Mouse (Mus musculus) stomach, postnatal 0 days (tissue): ENCODE data around the gene Cnst. TPM values are rescaled to one million over a fixed set of nuclear protein-coding genes. Genes with fewer than 3 reads are reported as not detected.

ENCODE experiments used
- ATAC-seq: fragments of 200-750 bp; cut with Nextera tagmentation; 2 replicates; pipeline ENCODE4 v1.8.0; 2017; ENCODE audit not compliant: low FRiP score, low TSS enrichment
- DNase-seq: peaks from one replicate; pipeline ENCODE4 v3.0.0-alpha.2; 2016; ENCODE audit warnings: low spot score
- H3K27ac ChIP-seq: fragments of 300-500 bp; sonication (generic); replicated peaks from 2 replicates; pipeline ENCODE4 v1.5.1; 2014; ENCODE audit warnings: mild to moderate bottlenecking, control low read depth
- H3K27me3 ChIP-seq: fragments of 300-500 bp; sonication (generic); 2 replicates; pipeline ENCODE4 v1.6.1; 2014; ENCODE audit warnings: low read length; ENCODE audit not compliant: control insufficient read depth, insufficient read depth
- H3K36me3 ChIP-seq: fragments of 300-500 bp; sonication (generic); 2 replicates; pipeline ENCODE4 v1.6.1; 2014; ENCODE audit warnings: low read length, mixed read lengths; ENCODE audit not compliant: control insufficient read depth, insufficient read depth
- H3K4me1 ChIP-seq: fragments of 300-500 bp; sonication (generic); replicated peaks from 2 replicates; pipeline ENCODE4 v1.6.1; 2014; ENCODE audit warnings: antibody characterized with exemption; ENCODE audit not compliant: control insufficient read depth, insufficient read depth
- H3K4me2 ChIP-seq: fragments of 300-500 bp; sonication (generic); replicated peaks from 2 replicates; pipeline ENCODE4 v1.6.1; 2014; ENCODE audit warnings: low read depth, mild to moderate bottlenecking, control low read depth, moderate library complexity
- H3K4me3 ChIP-seq: fragments of 300-500 bp; sonication (generic); 2 replicates; pipeline ENCODE4 v1.5.1; 2014; ENCODE audit warnings: low read depth, low read length, control low read depth
- H3K9ac ChIP-seq: fragments of 300-500 bp; sonication (generic); 2 replicates; pipeline ENCODE4 v1.6.1; 2014; ENCODE audit warnings: mild to moderate bottlenecking, low read length, control low read depth, mixed read lengths
- H3K9me3 ChIP-seq: fragments of 300-500 bp; sonication (generic); 2 replicates; pipeline ENCODE4 v1.6.1; 2016; ENCODE audit warnings: low read length; ENCODE audit not compliant: control insufficient read depth
- CTCF ChIP-seq: IDR thresholded peaks from 2 replicates; pipeline ENCODE4 v1.5.1; 2016; ENCODE audit warnings: antibody characterized with exemption, low read depth, mild to moderate bottlenecking, moderate library complexity
- EP300 ChIP-seq: optimal IDR thresholded peaks from 2 replicates; pipeline ENCODE3; 2016; ENCODE audit warnings: antibody characterized with exemption
- WGBS: fragments of 180-500 bp; shearing (Covaris S2); extraction: QIAGEN DNeasy Blood & Tissue Kit; methylation state at CpG from one replicate; pipeline ENCODE4 v1.1.7; 2014; 5-methylcytosine and 5-hydroxymethylcytosine counted together
- polyA plus RNA-seq: library from polyadenylated mRNA; unstranded; fragments of >200 nt; fragmentation: Nextera tagmentation; extraction: Ambion mirVana; gene quantifications from 2 replicates; pipeline ENCODE4 v1.2.1, GENCODE M21; 2015

The Cnst gene
- polyA plus RNA-seq, 1 experiment from 2014 or later = 8.8 TPM

GRCm38 (mm10) chr1:179617426-179617825 is 71.3 kb downstream of the Cnst start:
- Histone ChIP-seq H3K4me3 (no peak overlapping the region), H3K27ac (no peak overlapping the region), H3K36me3 (no peaks in the 10 kb centered on the region; the same call in 1 of the 2 replicates), H3K9ac (no peak overlapping the region), H3K27me3 (no peaks in the 10 kb centered on the region), H3K4me1 (no peaks in the 10 kb centered on the region), H3K9me3 (no peaks in the 10 kb centered on the region), H3K4me2 (no peak overlapping the region)
- 73% methylated on average over 7 of the region's 7 CpGs for WGBS
- DNase-seq (no peak), ATAC-seq (no peak)
- TF ChIP-seq CTCF (no peak), EP300 (no peak)

- Histone ChIP-seq H3K4me3 (no peak overlapping the region), H3K27me3 (no peaks in the 10 kb centered on the region), H3K27ac (no peak overlapping the region), H3K4me2 (no peak overlapping the region), H3K9ac (no peak overlapping the region), H3K9me3 (no peaks in the 10 kb centered on the region), H3K36me3 (no peaks in the 10 kb centered on the region; the same call in none of the 2 replicates), H3K4me1 (no peaks in the 10 kb centered on the region)
- ATAC-seq (no peak), DNase-seq (no peak)
- 93% methylated on average over 12 of the region's 12 CpGs for WGBS
- TF ChIP-seq CTCF (no peak), EP300 (no peak)
Measured at GRCm38 (mm10) chr1:179622665-179623064, 76.5 kb downstream of the Cnst start.

- H3K4me1 ChIP-seq = no peaks in the 10 kb centered on the region
- no peak overlapping the region for H3K9ac ChIP-seq
- no peaks in the 10 kb centered on the region for H3K9me3 ChIP-seq
- H3K4me3 ChIP-seq = no peak overlapping the region
- no peaks in the 10 kb centered on the region for H3K27me3 ChIP-seq
- TF ChIP-seq EP300 (no peak), CTCF (peak; percentile 76)
- no peak overlapping the region for H3K27ac ChIP-seq
- DNase-seq = peak; percentile 49
- 59% methylated on average over 4 of the region's 4 CpGs for WGBS
- ATAC-seq = no peak
- H3K36me3 ChIP-seq = no peaks in the 10 kb centered on the region; the same call in 1 of the 2 replicates
- no peak overlapping the region for H3K4me2 ChIP-seq
Measured at GRCm38 (mm10) chr1:179623657-179624056, 77.5 kb downstream of the Cnst start.

GRCm38 (mm10) chr1:179624354-179624753 is 78.2 kb downstream of the Cnst start:
- TF ChIP-seq EP300 (no peak), CTCF (peak; percentile 81)
- H3K4me2 ChIP-seq = no peak overlapping the region
- 66% methylated on average over 4 of the region's 4 CpGs for WGBS

GRCm38 (mm10) chr1:179627855-179628254 is 81.7 kb downstream of the Cnst start:
- no peak for TF ChIP-seq EP300
- TF ChIP-seq CTCF = no peak
- 83% methylated on average over 4 of the region's 4 CpGs for WGBS
- Histone ChIP-seq H3K9ac (no peak overlapping the region), H3K4me3 (no peak overlapping the region), H3K36me3 (no peaks in the 10 kb centered on the region; the same call in 1 of the 2 replicates), H3K4me1 (no peaks in the 10 kb centered on the region), H3K4me2 (no peak overlapping the region), H3K27ac (no peak overlapping the region), H3K9me3 (no peaks in the 10 kb centered on the region), H3K27me3 (no peaks in the 10 kb centered on the region)
- no peak for ATAC-seq
- no peak for DNase-seq

More at GRCm38 (mm10) chr1:179624354-179624753, 78.2 kb downstream of the Cnst start:
- DNase-seq = peak; percentile 66
- Histone ChIP-seq H3K27me3 (no peaks in the 10 kb centered on the region), H3K9me3 (no peaks in the 10 kb centered on the region), H3K27ac (no peak overlapping the region), H3K4me3 (no peak overlapping the region), H3K9ac (no peak overlapping the region), H3K36me3 (no peaks in the 10 kb centered on the region; the same call in 1 of the 2 replicates), H3K4me1 (no peaks in the 10 kb centered on the region)
- ATAC-seq = no peak

- Histone ChIP-seq H3K4me1 (no peaks in the 10 kb centered on the region), H3K27ac (no peak overlapping the region), H3K36me3 (no peaks in the 10 kb centered on the region; the same call in 1 of the 2 replicates), H3K4me2 (0 out of 2 replicates have a peak overlapping the region, but pooled peaks have one; percentile 25), H3K9me3 (no peaks in the 10 kb centered on the region), H3K27me3 (no peaks in the 10 kb centered on the region), H3K4me3 (no peak overlapping the region), H3K9ac (no peak overlapping the region)
- DNase-seq (peak; percentile 32), ATAC-seq (peak; percentile 78; the same call in 1 of the 2 replicates)
- 44% methylated on average over 8 of the region's 8 CpGs for WGBS
- TF ChIP-seq CTCF = no peak
- no peak for TF ChIP-seq EP300
Measured at GRCm38 (mm10) chr1:179628438-179629106, 82.4 kb downstream of the Cnst start.
